Mouse (Mus musculus) lung, adult 2 months (tissue): ENCODE results near the gene Unc45b. TPM values are rescaled to one million over a fixed set of nuclear protein-coding genes. Genes with fewer than 3 reads are reported as not detected.

ENCODE experiments used
- DNase-seq: peaks from one replicate; pipeline ENCODE4 v3.0.0; 2022
- H3K4me1 ChIP-seq: fragments of 200-500 bp; 2 replicates; pipeline ENCODE4 v1.6.1; 2011; ENCODE audit warnings: low read length; ENCODE audit not compliant: control insufficient read depth, insufficient read depth
- H3K4me3 ChIP-seq: fragments of 200-500 bp; replicated peaks from 2 replicates; pipeline ENCODE3; 2011; ENCODE audit warnings: low read depth, mild to moderate bottlenecking, control low read depth, low read length; ENCODE audit errors: extremely low read depth
- CTCF ChIP-seq: fragments of 200-500 bp; IDR thresholded peaks from 2 replicates; pipeline ENCODE4 v1.5.1; 2011; ENCODE audit warnings: mild to moderate bottlenecking, low read length, control low read depth; ENCODE audit not compliant: insufficient read depth
- POLR2A ChIP-seq: fragments of 200-500 bp; IDR thresholded peaks from 2 replicates; pipeline ENCODE4 v1.6.1; 2011; ENCODE audit warnings: low read depth, mild to moderate bottlenecking, control low read depth, low read length, borderline replicate concordance; ENCODE audit errors: extremely low read depth
- WGBS: fragments of 180-500 bp; shearing (Covaris S2); methylation state at CpG from one replicate; pipeline ENCODE4 v1.1.7; 2018; 5-methylcytosine and 5-hydroxymethylcytosine counted together
- polyA plus RNA-seq: library from polyadenylated mRNA; depleted of rRNA; stranded (reverse); fragments of >200 nt; gene quantifications from 2 replicates; pipeline ENCODE4 v1.2.3, GENCODE M21; 2012

Gene Unc45b
- polyA plus RNA-seq, 1 experiment = 19.0 TPM

DNA sequence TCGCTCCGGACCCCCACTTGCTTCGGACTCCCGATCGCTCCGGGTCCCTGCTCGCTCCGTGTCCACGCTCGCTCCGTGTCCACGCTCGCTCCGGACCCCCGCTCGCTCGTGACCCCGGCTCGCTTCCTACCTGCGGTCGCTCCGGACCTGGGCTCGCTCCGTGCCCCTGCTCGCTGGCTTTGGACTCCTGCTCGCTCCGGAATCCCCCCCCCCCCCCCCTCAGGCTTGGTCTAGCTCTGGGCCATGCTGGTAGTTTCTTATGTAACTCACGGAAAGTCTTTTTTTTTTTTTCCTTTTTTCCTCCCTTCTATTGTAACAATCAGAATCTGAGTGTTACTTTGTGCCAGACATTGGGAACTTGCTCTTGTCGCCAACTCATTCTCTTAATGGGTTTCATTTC lies 22.8 kb downstream of the Unc45b start:
- Histone ChIP-seq H3K4me1 (peaks cover 7% of the 10 kb centered on the region), H3K4me3 (peak overlapping the region; percentile 72)
- TF ChIP-seq CTCF = no peak
- TF ChIP-seq POLR2A = no peak
- 3% methylated on average over 29 of the region's 29 CpGs for WGBS
- DNase-seq = no peak

DNA sequence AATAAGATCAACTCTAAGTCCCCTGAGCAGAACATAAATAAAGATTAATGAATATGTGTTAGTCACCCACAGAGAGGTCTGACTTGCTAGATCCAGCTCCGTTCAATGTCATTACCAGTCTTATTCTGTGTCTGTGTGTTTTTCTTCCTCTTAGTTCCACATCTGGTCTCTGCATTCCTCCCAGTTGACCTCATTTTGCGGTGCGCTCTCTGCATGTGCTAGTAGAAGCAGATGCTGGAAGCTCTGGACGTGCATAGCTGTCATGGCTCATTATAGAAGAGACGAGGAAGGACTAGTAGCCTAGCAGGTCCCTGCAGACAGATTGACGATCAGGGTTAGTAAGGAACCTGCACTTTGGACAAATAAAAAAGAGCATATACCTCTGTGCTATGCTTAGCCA lies 33.0 kb downstream of the Unc45b start:
- no peak for DNase-seq
- 64% methylated on average over 6 of the region's 6 CpGs for WGBS
- TF ChIP-seq CTCF = no peak
- no peak for TF ChIP-seq POLR2A
- H3K4me1 ChIP-seq = peaks cover 2% of the 10 kb centered on the region; the same call in 1 of the 2 replicates
- H3K4me3 ChIP-seq = no peak overlapping the region

DNA sequence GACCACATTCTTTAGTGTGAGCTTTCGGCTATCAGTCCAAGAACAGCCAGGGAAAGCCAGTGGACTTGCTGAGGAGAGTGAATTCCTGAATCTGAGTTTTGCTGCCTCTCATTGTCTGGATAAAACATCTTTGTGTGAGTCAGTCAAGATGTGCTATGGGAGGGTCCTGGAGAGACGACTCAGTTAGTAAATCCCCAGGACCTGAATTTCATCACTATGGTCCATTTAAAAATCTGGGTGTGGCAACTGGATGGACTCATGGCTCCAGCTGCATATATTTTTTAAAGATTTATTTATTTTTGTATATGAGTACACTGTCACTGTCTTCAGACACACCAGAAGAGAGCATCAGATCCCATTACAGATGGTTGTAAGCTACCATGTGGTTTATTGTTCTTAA lies 35.3 kb downstream of the Unc45b start:
- TF ChIP-seq POLR2A (no peak), CTCF (no peak)
- H3K4me1 ChIP-seq = peaks cover 5% of the 10 kb centered on the region
- no peak for DNase-seq
- 45% methylated on average over 2 of the region's 2 CpGs for WGBS
- no peak overlapping the region for H3K4me3 ChIP-seq

DNA sequence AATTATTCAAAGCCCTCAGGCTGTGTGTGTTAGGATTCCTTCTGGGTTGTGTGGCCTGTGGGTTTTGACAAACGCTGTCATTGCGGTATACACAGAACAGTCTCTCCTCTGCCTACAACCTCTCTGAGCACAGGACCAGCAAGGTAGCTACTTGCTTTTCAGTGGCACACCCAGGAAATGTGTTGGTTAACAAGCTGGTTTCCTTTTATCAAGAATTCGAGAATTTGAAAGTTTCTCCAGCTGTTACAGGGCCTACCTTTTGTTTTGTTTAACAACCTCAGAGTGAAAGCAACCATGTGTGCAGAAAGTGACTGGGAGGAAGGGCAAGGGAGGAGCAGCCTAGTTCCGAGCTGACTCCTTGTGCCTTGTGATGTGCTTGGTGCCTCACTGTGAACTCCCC lies 37.1 kb downstream of the Unc45b start:
- peaks cover 5% of the 10 kb centered on the region for H3K4me1 ChIP-seq
- TF ChIP-seq POLR2A = no peak
- TF ChIP-seq CTCF = no peak
- 51% methylated on average over 4 of the region's 4 CpGs for WGBS
- no peak for DNase-seq
- H3K4me3 ChIP-seq = no peak overlapping the region

DNA sequence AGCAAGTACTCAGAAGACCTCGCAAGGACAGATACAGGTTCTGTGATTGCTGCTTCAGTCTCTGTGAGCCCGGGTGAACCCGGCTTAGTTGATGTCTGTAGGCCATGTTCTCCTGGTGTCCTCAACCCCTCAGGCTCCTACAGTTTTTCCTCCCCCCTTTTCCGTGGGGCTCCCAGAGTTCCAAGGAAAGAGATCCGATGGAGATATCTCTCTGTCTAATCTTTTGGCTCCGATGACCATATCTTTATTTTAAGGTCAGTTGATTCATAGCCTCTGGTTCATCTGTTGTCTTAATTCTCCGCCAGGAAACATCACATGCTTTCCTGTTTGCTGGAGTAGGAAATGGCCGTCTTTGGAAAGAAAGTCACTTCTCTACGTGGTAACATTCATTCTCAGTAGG lies 38.7 kb downstream of the Unc45b start:
- H3K4me3 ChIP-seq = peak overlapping the region; percentile 18
- no peak for DNase-seq
- WGBS = 49% methylated on average over 9 of the region's 9 CpGs
- TF ChIP-seq POLR2A (0 out of 2 replicates have a peak, but pooled peaks have one; percentile 13), CTCF (no peak)
- H3K4me1 ChIP-seq = peaks cover 5% of the 10 kb centered on the region

DNA sequence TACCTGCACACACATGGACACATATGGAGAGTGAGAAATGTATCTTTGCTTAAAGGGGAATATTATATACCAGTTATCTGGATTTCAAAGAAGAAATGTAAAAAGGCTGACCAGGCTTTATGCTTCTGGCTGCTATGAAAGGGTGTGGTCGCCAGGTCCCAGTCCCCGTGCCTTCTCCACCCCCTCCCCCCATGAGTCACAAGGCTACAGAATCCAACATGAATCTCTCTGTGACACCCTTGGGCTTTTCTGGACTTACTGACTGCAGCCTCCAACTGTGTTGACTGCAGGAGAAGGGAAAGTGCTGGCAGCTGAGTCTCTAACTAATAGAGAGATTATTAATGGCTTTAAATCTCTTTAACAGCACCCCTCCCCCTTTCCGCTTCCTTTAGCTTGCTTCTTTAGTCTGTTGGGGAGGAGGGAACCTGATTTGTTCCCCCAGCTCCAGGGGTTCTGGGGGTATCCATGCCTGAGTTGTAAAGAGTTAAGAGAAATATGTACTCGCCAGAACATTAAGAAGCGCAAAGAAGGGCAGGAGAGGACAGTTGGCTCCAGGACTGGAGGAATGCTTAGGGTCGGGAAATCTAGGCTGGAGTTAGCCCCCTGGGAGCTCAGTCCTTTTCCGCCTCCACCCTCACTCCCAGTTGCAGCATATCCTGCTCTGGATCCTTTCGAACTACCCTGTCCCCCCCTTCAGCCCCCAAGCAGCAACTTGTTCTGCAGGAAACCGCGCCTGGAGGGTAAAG lies 40.6 kb downstream of the Unc45b start, which contains the start of gene Slfn5:
Slfn5 (plus strand) TSS at position 614 of the 746 bp plus-strand sequence.
- 13% methylated on average over 10 of the region's 10 CpGs for WGBS
- TF ChIP-seq CTCF (no peak), POLR2A (peak; percentile 29; the same call in 1 of the 2 replicates)
- no peak for DNase-seq

DNA sequence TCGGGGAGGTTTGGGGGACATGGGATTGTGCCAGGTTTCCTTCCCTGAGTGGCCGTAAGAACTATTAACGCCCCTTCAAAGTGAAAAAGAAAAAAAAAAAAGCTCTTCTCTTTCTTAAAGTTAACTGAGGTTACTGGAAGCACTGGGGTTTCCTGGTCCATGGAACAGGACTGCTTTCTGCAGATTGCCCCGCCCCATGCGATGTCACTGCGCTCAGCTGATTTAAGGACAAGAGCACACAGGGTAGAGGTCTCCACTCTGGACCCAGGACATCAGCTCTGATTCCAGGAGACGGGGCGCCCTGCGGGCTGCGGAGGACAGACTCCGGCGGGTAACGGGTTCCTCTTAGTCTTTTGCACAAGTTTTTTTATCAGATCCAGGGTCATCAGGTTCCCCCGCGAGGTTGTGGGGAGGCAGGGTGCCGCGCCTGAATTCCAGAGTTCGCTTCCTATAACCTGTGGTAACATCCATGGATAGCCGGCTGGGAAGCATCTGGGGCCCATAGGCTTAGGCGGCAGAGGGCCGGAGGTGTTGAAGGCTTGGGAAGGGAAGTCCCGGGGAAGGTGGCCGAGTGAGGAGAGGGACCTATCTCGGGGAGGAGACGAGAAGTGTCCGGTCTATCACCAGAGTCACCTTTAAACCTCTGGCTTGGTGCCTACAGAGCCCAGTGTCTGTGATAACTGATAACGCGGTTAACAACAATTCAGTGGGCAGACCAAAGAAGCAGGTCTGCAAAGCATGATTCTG lies 41.7 kb downstream of the Unc45b start:
- Histone ChIP-seq H3K4me1 (peaks cover 7% of the 10 kb centered on the region), H3K4me3 (peak overlapping the region; percentile 91)
- peak; percentile 43 for DNase-seq
- TF ChIP-seq POLR2A = peak; percentile 94; the same call in 1 of the 2 replicates
- TF ChIP-seq CTCF = no peak
- 5% methylated on average over 28 of the region's 28 CpGs for WGBS

More for the DNA sequence above, 40.6 kb downstream of the Unc45b start, which contains the start of gene Slfn5:
- H3K4me3 ChIP-seq = peak within 1 kb of the TSS; percentile 91
- H3K4me1 ChIP-seq = peaks cover 7% of the 10 kb centered on the region

DNA sequence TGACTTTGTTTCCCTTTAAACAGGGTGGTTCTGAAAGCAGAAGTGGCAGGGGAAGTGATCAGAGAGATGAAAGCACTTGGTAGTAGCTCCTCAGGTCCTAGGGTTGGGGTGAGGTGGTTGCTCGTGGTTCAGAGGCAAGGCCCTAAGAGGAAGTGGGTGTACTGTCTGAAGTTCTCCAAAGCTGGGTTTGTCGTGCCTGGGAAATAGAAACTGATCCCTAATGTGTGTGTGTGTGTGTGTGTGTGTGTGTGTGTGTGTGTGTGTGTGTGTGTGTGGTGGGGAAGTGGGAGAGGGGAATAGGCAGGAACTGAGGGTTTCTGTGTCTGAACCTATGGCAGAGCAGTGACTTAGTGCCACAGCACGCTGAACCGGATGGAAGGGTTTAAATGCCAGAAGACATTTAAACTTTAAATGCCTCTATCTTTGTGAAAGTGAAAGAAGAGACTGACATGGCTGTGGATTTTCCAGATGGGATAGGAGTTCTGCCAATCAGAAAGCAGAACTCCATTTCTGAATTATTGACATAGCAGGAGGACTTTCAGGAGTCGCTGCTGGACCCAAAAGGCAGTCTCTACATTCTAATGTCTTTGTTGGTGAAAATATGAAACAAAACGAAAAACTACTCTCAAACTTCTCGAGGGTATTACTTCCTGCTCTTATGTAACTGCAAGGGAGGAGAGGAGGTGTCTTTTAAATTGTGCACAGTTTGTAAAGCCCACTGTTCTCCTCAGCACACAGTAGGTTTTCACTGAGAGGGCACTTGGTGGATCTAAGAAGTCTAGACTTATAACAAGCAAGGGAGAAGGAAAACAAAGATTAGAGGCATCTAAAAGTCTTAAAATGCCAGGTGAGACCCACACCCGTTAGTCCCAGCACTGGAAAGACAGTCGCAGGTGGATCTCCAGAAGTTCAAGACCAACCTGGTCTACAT lies 42.5 kb downstream of the Unc45b start:
- H3K4me1 ChIP-seq = peaks cover 5% of the 10 kb centered on the region
- peak overlapping the region; percentile 91 for H3K4me3 ChIP-seq
- TF ChIP-seq POLR2A (no peak), CTCF (no peak)
- no peak for DNase-seq
- WGBS = 32% methylated on average over 9 of the region's 9 CpGs

DNA sequence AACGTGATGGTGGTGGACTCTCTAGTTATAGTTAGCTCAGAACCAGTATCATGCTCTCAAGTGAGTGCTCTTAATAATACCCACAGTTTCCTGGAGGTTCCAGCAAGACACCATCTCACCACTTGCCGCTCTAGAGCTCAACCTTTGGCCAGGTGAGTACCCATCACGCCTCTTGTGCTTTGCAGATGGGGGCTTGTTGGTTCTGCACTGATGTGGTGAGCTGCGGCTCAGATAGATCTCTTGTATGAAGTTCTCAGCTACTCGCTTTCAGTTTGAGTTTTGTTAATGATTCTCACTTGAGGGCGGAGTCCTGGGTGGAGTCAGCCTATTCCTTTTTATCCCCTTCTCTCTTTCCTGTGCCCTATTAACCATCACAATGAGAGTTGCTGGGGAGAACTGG lies 44.3 kb downstream of the Unc45b start:
- Histone ChIP-seq H3K4me1 (peaks cover 2% of the 10 kb centered on the region), H3K4me3 (peak overlapping the region; percentile 1)
- TF ChIP-seq POLR2A (no peak), CTCF (no peak)
- DNase-seq = no peak
- 62% methylated on average over 6 of the region's 6 CpGs for WGBS
